Mouse (Mus musculus): ENCODE measurements around the gene Pcca.

- TF ChIP-seq E2F4 (IDR thresholded peaks at IDR 0.05; ENCODE audit: insufficient read depth) (no peak), POLR2A (IDR thresholded peaks at IDR 0.05; ENCODE audit: insufficient read length, low read depth) (no peak), USF1 (IDR thresholded peaks at IDR 0.05; ENCODE audit: low read depth) (no peak), SRF (IDR thresholded peaks at IDR 0.05; ENCODE audit: control insufficient read depth, insufficient read length, low read depth) (no peak), TCF3 (IDR thresholded peaks at IDR 0.05; ENCODE audit: insufficient read length, low read depth) (no peak), MYOD1 (IDR thresholded peaks at IDR 0.05; ENCODE audit: control insufficient read depth in 1 of 3, insufficient read length in 2 of 3, low read depth in 2 of 3) (no peak), REST (IDR thresholded peaks at IDR 0.05; ENCODE audit: insufficient read depth, insufficient read length) (no peak)
Measured at GRCm38 (mm10) chr14:122885893-122886292, 351.8 kb downstream of the Pcca start.

All from myocyte (in vitro differentiated cells).